8 mouse cellular contexts compared by ENCODE assay signal in the genomic region with DNA sequence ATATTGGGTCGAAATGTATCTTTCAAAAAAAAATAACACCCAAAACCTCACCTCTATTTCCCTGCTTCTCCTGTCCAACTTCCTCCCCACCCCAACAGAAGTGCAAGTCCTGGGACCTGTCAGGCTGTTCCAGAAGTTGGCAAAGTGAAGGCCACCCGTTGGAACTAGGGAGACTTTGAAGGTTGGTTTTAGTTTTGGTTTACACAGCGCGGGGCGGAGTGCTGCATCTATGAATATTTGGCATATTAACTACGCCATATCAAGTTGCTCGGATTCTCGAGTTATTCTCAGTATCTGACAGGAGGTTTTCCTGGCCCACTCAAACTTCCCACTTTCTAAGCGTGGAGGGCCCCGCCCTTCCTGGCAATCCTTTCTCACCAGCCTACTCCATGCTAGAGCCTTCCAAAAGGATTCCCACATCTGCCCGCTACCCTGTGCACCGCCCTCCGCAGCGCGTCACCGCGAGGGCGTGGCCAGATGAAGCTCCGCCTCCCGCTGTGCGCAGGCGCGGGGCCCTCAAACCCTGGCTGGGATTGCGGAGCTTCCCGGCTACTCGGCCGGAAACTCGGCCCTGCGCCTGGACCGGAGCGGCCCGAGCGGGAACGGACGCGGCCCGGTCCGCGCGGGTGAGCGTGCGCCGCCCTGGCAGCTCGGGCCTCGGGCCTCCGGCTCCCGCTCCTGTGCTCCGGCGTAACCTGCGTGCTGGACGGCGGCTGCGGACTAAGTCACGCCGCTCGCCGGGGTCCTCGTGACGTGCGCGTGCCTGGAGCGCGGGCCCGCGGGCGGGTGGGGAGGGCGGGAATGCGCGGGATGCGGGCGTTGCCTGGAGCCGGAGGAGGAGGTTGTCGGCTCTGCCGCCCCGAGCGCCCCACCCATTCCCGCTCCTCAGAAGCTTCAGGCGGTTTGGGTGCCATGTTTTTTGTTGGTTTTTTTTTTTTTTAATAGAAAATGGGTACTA. TPM values are rescaled to one million over a fixed set of nuclear protein-coding genes. Genes with fewer than 3 reads are reported as not detected.
DNase-seq lines count a peak whose midpoint lies in the region; ATAC-seq lines count a peak whose summit lies in the region.

A gene (plus strand): TSS at position 474 of the 958 bp plus-strand sequence.

- H3K9ac ChIP-seq in hindbrain, embryonic 14.5 days = peak within 1 kb of the TSS; percentile 83

- H3K4me3 ChIP-seq in hindbrain, embryonic 14.5 days (replicated peaks; ENCODE audit: low read length) = peak within 1 kb of the TSS; percentile 62

- peaks cover 4% of the 10 kb centered on the region; the same call in 1 of the 2 replicates for H3K4me1 ChIP-seq in hindbrain, embryonic 14.5 days (replicated peaks; ENCODE audit: control insufficient read depth, insufficient read depth, low read length)

- 4% methylated on average over 59 of the region's 78 CpGs for WGBS in hindbrain, embryonic 14.5 days

- peaks cover 8% of the 10 kb centered on the region; the same call in 1 of the 2 replicates for H3K36me3 ChIP-seq in hindbrain, embryonic 14.5 days (replicated peaks; ENCODE audit: control insufficient read depth, insufficient read depth)

- no peaks in the 10 kb centered on the region for H3K9me3 ChIP-seq in hindbrain, embryonic 14.5 days (ENCODE audit: control insufficient read depth, low read length)

- peak; percentile 99 for ATAC-seq in hindbrain, embryonic 14.5 days (ENCODE audit: low FRiP score)

- peak; percentile 99 for DNase-seq in NIH3T3 (ENCODE audit: low read depth)
- peak; percentile 98 for DNase-seq in cerebellum, postnatal 10 days
- peak; percentile 94 to 97 for DNase-seq in frontal cortex, postnatal 14 days (ENCODE audit: low spot score in 2 of 2)
- DNase-seq in hindbrain, embryonic 14.5 days (ENCODE audit: low spot score) = peak; percentile 97
- peak; percentile 98 to 99 for DNase-seq in layer of hippocampus, postnatal 36 days
- DNase-seq in lung, postnatal 36 days = peak; percentile 97
- peak; percentile 96 for DNase-seq in retina, postnatal 1 day
- DNase-seq in urinary bladder, adult 18-20 months (ENCODE audit: low spot score in 2 of 2) = peak; percentile 96 to 100

- H3K27me3 ChIP-seq in hindbrain, embryonic 14.5 days (ENCODE audit: control insufficient read depth, insufficient read depth, low read length) = no peaks in the 10 kb centered on the region

- peak within 1 kb of the TSS; percentile 97 for H3K27ac ChIP-seq in hindbrain, embryonic 14.5 days

- H3K4me2 ChIP-seq in hindbrain, embryonic 14.5 days (replicated peaks) = peak within 1 kb of the TSS; percentile 66

RNA-seq across cellular contexts. Expression of the gene that starts here (rescaled TPM):
- polyA plus RNA-seq in hindbrain, embryonic 14.5 days (2014; fragmentation: Nextera tagmentation; extraction: Ambion mirVana) = 16.4 and 16.5 TPM in 2 replicates
- total RNA-seq in layer of hippocampus, postnatal 36 days (2021) = 1 to 10 TPM; 7.5 to 8.3 TPM

Comparison
In these comparisons a context has a peak if more than half of its experiments do, and no peak if none do; other contexts are left out.
1. Peak in every context shown above with its lines: DNase-seq, ATAC-seq, H3K4me3 ChIP-seq and H3K27ac ChIP-seq.